22 mouse cellular contexts compared by ENCODE assay signal in genomic region chr12:17140436-17140835, GRCm38 (mm10). TPM values are rescaled to one million over a fixed set of nuclear protein-coding genes. Genes with fewer than 3 reads are reported as not detected.
DNase-seq lines count a peak whose midpoint lies in the region; TF ChIP-seq lines count a peak whose summit lies in the region.
"Had no signal": no experiment of that assay in that cellular context is flagged by ENCODE, and none has a peak within 500 bp of the region (broad histone marks: within the 10 kb centered on the region; RNA-seq: fewer than 3 reads in every experiment).

No protein-coding gene starts in this region.

- H3K4me3 ChIP-seq in layer of hippocampus, adult 2 months = no peak overlapping the region
- H3K4me3 ChIP-seq in left cerebral cortex, adult 2 months = no peak overlapping the region
- H3K4me3 ChIP-seq: embryonic facial prominence, embryonic 15.5 days; erythroblast, embryonic 14.5 days; forebrain, embryonic 10.5 days; heart, adult 2 months; heart, embryonic 15.5 days; hindbrain, embryonic 10.5 days; hindbrain, embryonic 15.5 days had no signal

- no peak for TF ChIP-seq CTCF in layer of hippocampus, adult 2 months (conservative IDR thresholded peaks at IDR 0.05)
- TF ChIP-seq CTCF in left cerebral cortex, adult 2 months (IDR thresholded peaks at IDR 0.05) = no peak

- peak overlapping the region; percentile 50 for H3K27ac ChIP-seq in layer of hippocampus, adult 2 months
- H3K27ac ChIP-seq in left cerebral cortex, adult 2 months = peak overlapping the region; percentile 38; the same call in 1 of the 2 replicates
- H3K27ac ChIP-seq: embryonic facial prominence, embryonic 15.5 days; forebrain, embryonic 10.5 days; heart, adult 2 months; heart, embryonic 15.5 days; hindbrain, embryonic 10.5 days; hindbrain, embryonic 15.5 days had no signal

- intact Hi-C loops in left cerebral cortex, adult 2 months (cut with DNase I) = no loop called here
- intact Hi-C loops in left cerebral cortex, postnatal 10 days (cut with DNase I) = no loop called here

- DNase-seq in layer of hippocampus, adult 2 months (ENCODE audit: low spot score in 2 of 2) = peak in 1 of 2 experiments; percentile 62
- DNase-seq in layer of hippocampus, adult 9-10 months (ENCODE audit: low spot score) = no peak
- DNase-seq in left cerebral cortex, adult 2 months (ENCODE audit: extremely low spot score in 1 of 2, low spot score in 2 of 2) = peak in 1 of 2 experiments; percentile 30
- no peak for DNase-seq in left cerebral cortex, postnatal 10 days (ENCODE audit: extremely low spot score in 1 of 2, low spot score in 2 of 2)
- peak; percentile 61 for DNase-seq in layer of hippocampus, adult 9-11 months
- peak; percentile 64 for DNase-seq in telencephalon, adult 2 months (ENCODE audit: low read depth, low spot score)
- no peak for DNase-seq in thymus, postnatal 4 days
- DNase-seq: adrenal gland, adult 2 months; adrenal gland, postnatal 25 days; cerebellum, adult 8-10 months; cerebellum, postnatal 14 days; embryo, embryonic 11 days; gastrocnemius, postnatal 10 days; heart, adult 2 months; heart, postnatal 14 days had no signal

RNA-seq across cellular contexts. Expression of gene Kcnf1, which starts 36.3 kb away (rescaled TPM):
- 10 to 100 TPM; 36.5 to 36.8 TPM for total RNA-seq in layer of hippocampus, adult 2 months (2021)
- 100 to 1,000 TPM; 115 to 117 TPM for total RNA-seq in left cerebral cortex, adult 2 months (2021)
- total RNA-seq in left cerebral cortex, postnatal 10 days (2021) = 100 to 1,000 TPM in 1 of 2 experiments, 10 to 100 TPM in 1; 93.6 to 105 TPM
- total RNA-seq: common myeloid progenitor, adult 5-6 weeks; heart, adult 2 months had no signal

Comparison
In these comparisons a context has a peak if more than half of its experiments do, and no peak if none do; other contexts are left out.
1. DNase-seq: peak in layer of hippocampus, adult 9-11 months (single experiment) and telencephalon, adult 2 months (single experiment); none in layer of hippocampus, adult 9-10 months (single experiment), left cerebral cortex, postnatal 10 days (0 of 2) and thymus, postnatal 4 days (single experiment).